Mouse (Mus musculus): ENCODE results near the gene Ier5.

The Ier5 gene

DNA sequence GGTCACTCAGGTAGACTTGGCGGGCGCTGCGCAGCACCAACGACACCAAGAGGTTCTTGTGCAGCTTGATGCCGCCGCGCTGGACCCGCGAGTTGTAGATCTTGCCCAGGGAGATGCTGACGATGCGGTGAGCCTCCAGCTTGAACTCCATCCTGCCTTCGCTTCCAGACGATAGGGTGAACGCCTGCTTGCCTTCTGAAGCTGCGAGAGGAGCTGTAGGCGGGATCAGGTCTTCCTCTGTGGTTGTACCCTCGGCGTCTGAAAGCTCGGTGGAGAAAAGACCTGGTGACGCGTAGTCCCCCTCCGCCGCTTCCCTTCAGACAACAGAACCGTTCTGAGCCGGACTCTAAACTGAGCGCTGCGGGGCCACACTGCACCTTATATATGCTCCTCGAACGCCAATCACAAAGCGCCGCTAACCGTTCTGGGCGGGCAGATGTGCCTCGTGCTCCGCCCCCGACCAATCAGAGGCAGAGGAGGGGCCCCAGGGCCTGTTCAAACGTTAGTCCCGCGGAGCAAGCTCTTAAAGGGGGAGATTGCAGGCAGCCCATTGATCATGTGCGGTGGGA, at the start of gene Ier5:
Gene Ier5, minus strand, starts transcription at position 357 of the 569 bp plus-strand sequence.
- in situ Hi-C loops (cut with MboI), result loop anchor here (5.0 kb wide), 1 partner anchor 47 kb away; no protein-coding TSS in a partner anchor

- in situ Hi-C loops (cut with MboI), result no loop called here
Measured at GRCm38 (mm10) chr1:155147228-155147627, 47.8 kb upstream of the Ier5 start.

- in situ Hi-C loops (cut with MboI), result no loop called here
Measured at GRCm38 (mm10) chr1:155146572-155146980, 47.1 kb upstream of the Ier5 start, which contains the start of gene Mr1. TSS of gene Mr1 (minus strand) at chr1:155146814.

- in situ Hi-C loops (cut with MboI), result no loop called here
Measured at GRCm38 (mm10) chr1:155145620-155146019, 46.2 kb upstream of the Ier5 start.

DNA sequence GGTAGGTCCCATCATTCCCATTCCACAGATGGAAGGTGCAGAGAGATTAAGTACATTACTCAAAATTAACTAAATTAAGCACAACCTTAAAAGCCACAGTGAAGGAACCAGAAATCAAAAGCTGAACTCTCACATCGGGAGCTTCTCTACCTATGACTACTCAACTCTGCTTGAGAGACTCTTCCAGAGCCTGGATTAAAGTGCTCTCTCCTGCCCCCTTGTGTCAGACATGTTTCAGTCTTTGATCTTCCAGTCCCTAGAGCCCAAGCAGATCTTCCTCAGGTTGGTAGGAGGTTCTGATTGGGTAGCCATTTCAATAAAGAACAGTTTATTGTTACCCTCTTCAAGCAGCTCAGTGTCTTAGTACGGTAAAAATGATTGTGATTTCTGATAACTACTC, 40.6 kb upstream of the Ier5 start:
- in situ Hi-C loops (cut with MboI), result loop anchor here (5.0 kb wide), 1 partner anchor 88 kb away; no protein-coding TSS in a partner anchor

DNA sequence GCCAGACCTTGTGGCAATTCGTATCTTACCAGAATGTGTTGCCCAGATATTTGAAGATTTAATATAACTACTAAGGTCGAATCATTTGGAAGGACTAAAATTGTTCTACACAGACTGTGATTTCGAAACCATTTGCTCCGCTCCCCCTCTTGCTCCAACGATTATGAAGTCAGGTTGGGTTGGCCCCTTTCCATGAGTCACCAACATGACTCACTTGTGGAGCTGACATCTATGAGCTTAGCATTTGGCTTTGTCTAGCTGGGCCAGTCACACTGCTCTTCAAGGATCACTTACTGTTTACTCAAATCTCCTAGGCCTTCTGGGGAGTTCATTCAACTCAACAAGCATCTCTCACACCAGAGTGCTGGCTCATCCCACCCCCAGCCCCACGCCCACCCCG, 39.4 kb upstream of the Ier5 start:
- in situ Hi-C loops (cut with MboI), result loop anchor here (5.0 kb wide), 1 partner anchor 36 kb away; no protein-coding TSS in a partner anchor

GRCm38 (mm10) chr1:155134866-155135265, 35.4 kb upstream of the Ier5 start:
- in situ Hi-C loops (cut with MboI), result loop anchor here (5.0 kb wide), 1 partner anchor 33 kb away; no protein-coding TSS in a partner anchor

- in situ Hi-C loops (cut with MboI), result no loop called here
Measured at GRCm38 (mm10) chr1:155127429-155127934, 28.0 kb upstream of the Ier5 start.

DNA sequence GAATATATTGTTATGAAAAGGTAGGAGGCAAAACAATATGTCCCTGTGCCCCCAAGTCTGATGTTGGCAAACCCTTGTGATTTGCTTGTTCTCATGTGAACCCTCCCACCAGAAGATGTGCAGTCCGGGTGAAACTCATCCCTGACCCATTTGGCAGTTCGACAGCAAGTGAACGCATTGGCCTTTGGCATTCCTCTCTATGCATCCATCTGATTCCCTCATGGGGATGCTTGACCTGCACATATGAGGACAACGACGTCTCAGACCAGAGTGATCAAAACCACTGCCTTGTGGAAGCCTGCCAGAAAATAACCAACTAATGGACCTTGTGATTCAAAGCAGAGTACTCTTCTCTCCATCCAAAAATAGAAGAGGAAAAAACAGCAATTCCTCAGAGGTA, 27.3 kb upstream of the Ier5 start:
- in situ Hi-C loops (cut with MboI), result no loop called here

GRCm38 (mm10) chr1:155124397-155124796, 25.0 kb upstream of the Ier5 start:
- in situ Hi-C loops (cut with MboI), result no loop called here

- in situ Hi-C loops (cut with MboI), result no loop called here
Measured at GRCm38 (mm10) chr1:155121977-155122939, 22.8 kb upstream of the Ier5 start.

GRCm38 (mm10) chr1:155119719-155120118, 20.3 kb upstream of the Ier5 start:
- in situ Hi-C loops (cut with MboI), result no loop called here

- in situ Hi-C loops (cut with MboI), result no loop called here
Measured at GRCm38 (mm10) chr1:155113946-155114345, 14.5 kb upstream of the Ier5 start.

DNA sequence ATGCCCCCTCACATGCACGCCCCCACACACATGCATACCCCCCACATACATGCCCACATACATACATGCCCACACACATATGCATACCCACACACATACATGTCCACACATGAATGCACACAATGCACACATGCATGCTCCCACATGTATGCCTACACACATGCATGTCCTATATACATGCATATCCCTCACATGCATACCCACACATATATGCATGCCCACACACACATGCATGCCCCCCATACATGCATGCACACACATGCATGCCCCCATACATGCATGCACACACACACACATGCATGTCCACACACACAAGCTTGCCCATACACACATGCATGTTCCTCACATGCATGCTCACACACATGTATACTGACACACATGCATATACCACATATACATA, 13.4 kb upstream of the Ier5 start:
- in situ Hi-C loops (cut with MboI), result no loop called here

DNA sequence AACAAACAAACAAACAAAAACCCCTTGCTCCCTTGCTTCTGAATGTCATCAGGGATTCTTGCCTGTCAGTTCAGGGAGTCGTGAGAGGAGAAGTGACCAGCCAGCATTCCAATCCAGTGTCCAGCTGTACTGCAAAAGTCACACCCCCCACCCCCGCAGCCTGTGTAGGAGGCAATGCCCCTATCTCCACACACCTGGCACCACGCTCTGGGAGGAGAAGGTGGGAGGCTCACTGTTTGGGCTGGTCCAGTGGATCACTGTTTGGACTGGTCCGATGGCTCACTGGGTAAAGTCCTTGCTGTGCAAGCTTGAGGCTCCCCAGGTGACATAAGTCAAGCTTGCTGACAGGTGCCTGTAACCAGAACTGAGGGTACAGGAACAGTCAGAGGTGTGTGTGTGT, 12.7 kb upstream of the Ier5 start:
- in situ Hi-C loops (cut with MboI), result no loop called here

GRCm38 (mm10) chr1:155111491-155111890, 12.1 kb upstream of the Ier5 start:
- in situ Hi-C loops (cut with MboI), result no loop called here

- in situ Hi-C loops (cut with MboI), result no loop called here
Measured at GRCm38 (mm10) chr1:155109387-155110350, 10.2 kb upstream of the Ier5 start.

- in situ Hi-C loops (cut with MboI), result no loop called here
Measured at GRCm38 (mm10) chr1:155108412-155108811, 9.0 kb upstream of the Ier5 start.

DNA sequence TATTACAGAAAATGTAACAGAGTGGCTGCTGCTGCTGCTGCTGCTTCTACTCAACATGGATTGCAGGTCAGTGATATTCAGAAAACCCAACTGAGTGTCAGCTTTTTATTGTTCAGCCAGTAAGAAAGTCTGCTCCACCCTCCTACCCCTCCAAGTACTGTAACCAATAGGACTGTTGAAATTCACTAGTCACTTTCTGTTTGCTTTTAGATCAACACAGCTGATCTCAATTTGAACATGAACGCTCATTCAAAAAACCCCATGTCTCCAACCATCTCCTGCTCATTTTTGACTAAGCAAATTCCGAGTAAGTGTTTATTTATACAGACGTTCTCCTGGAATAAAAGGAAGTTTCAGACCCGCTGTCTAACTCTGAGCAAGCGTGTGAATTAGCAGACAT, 8.4 kb upstream of the Ier5 start:
- in situ Hi-C loops (cut with MboI), result no loop called here

DNA sequence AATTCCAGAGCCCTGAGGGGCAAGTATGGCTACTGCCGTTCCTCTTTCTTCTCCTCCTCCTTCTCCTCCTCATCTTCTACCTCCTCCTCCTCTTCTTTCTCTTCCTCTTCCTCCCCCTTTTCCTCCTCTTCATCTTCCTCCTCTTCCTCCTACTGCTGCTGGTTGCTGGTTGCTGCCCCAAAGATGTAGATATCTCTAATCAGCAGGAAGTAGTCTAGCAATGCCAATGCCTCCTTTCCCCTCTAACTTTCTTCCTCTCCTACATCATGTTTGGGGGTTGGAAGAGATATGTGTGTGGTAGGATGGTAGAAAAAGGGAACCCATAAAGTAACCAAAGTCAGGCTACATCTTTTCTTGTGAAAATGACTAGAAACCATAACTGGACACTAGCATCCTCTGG, 6.9 kb upstream of the Ier5 start:
- in situ Hi-C loops (cut with MboI), result no loop called here

DNA sequence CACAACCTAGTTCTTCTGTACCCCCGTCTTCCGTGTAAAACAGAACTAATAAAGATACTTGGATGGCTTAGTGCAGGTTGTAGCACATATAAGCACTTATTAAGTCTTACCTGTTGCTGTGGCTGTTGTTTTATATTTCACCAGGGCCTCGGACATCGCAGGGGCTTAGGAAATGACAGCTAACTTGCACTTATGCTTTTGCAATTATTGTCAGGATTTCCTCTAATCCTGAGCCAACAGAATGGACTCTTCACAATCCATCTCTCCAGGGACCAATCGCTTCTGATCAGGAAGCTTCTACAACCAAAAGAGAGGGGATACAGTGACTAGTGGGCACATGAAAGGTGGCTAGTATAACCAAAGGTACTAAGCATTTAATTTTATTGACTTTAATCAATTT, 4.6 kb upstream of the Ier5 start:
- in situ Hi-C loops (cut with MboI), result loop anchor here (5.0 kb wide), 1 partner anchor 33 kb away; no protein-coding TSS in a partner anchor
